Comparison of ENCODE assay signal across 9 mouse cellular contexts in the genomic region with DNA sequence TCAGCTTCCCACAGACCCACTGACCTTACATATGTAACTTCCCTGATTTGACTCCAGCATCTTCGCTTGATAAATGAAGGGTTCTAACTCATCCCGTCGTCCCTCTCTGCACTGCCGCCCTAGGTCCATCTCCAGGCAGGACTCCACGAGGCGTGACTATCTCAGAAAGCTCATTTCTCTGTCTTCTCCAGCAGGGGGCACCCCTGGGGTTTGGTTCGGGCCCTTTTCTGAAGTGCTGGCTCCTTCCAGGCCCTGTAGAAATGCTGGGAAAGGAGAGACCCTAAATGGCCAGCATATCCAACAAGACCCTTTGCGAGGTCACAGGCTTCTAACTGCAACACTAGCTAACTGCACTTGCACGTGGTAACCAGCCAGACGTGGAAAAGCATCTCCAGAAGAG. TPM values are rescaled to one million over a fixed set of nuclear protein-coding genes. Genes with fewer than 3 reads are reported as not detected.
DNase-seq lines count a peak whose midpoint lies in the region; ATAC-seq and TF ChIP-seq lines count a peak whose summit lies in the region.
"Had no signal": no experiment of that assay in that cellular context is flagged by ENCODE, and none has a peak within 500 bp of the region (broad histone marks: within the 10 kb centered on the region; RNA-seq: fewer than 3 reads in every experiment).

No protein-coding gene starts in this region.

- ATAC-seq in embryonic facial prominence, embryonic 12.5 days (ENCODE audit: insufficient number of reproducible peaks, insufficient read depth, low FRiP score, low TSS enrichment), result peak; percentile 56; the same call in 1 of the 2 replicates
- no peak for ATAC-seq in heart, embryonic 11.5 days (replicated peaks; ENCODE audit: insufficient number of reproducible peaks, low FRiP score, low TSS enrichment)
- ATAC-seq in kidney, postnatal 0 days (replicated peaks; ENCODE audit: low FRiP score, low read depth), result peak; percentile 54

- H3K9ac ChIP-seq in embryonic facial prominence, embryonic 12.5 days, result no peak overlapping the region
- H3K9ac ChIP-seq in heart, embryonic 11.5 days (ENCODE audit: low read depth, low read length), result no peak overlapping the region
- no peak overlapping the region for H3K9ac ChIP-seq in kidney, postnatal 0 days (ENCODE audit: low read depth, low read length)

- H3K4me3 ChIP-seq in embryonic facial prominence, embryonic 12.5 days, result no peak overlapping the region
- H3K4me3 ChIP-seq in heart, embryonic 11.5 days (ENCODE audit: low read depth, low read length), result no peak overlapping the region
- H3K4me3 ChIP-seq in kidney, postnatal 0 days (replicated peaks; ENCODE audit: low read depth, low read length), result no peak overlapping the region
- H3K4me3 ChIP-seq: erythroblast, embryonic 14.5 days had no signal

- WGBS in embryonic facial prominence, embryonic 12.5 days, result 4% methylated on average over 10 of the region's 10 CpGs
- WGBS in heart, embryonic 11.5 days (ENCODE audit: insufficient replicate concordance), result 4% methylated on average over 10 of the region's 10 CpGs
- 5% methylated on average over 10 of the region's 10 CpGs for WGBS in kidney, postnatal 0 days

- H3K27me3 ChIP-seq in embryonic facial prominence, embryonic 12.5 days, result no peaks in the 10 kb centered on the region
- no peaks in the 10 kb centered on the region for H3K27me3 ChIP-seq in heart, embryonic 11.5 days (ENCODE audit: control insufficient read depth, insufficient read depth, low read length)
- H3K27me3 ChIP-seq in kidney, postnatal 0 days (ENCODE audit: insufficient read depth, low read length), result no peaks in the 10 kb centered on the region

- H3K36me3 ChIP-seq in embryonic facial prominence, embryonic 12.5 days, result no peaks in the 10 kb centered on the region
- H3K36me3 ChIP-seq in heart, embryonic 11.5 days (ENCODE audit: control insufficient read depth, insufficient read depth, low read length), result no peaks in the 10 kb centered on the region
- H3K36me3 ChIP-seq in kidney, postnatal 0 days (ENCODE audit: insufficient read depth, low read length), result no peaks in the 10 kb centered on the region

- no peaks in the 10 kb centered on the region for H3K4me1 ChIP-seq in embryonic facial prominence, embryonic 12.5 days
- H3K4me1 ChIP-seq in heart, embryonic 11.5 days (ENCODE audit: control insufficient read depth, insufficient read depth, low read length), result no peaks in the 10 kb centered on the region
- no peaks in the 10 kb centered on the region for H3K4me1 ChIP-seq in kidney, postnatal 0 days (replicated peaks; ENCODE audit: insufficient read depth, low read length)

- no peak overlapping the region for H3K4me2 ChIP-seq in embryonic facial prominence, embryonic 12.5 days (replicated peaks)
- H3K4me2 ChIP-seq in heart, embryonic 11.5 days, result peak overlapping the region; percentile 27; the same call in 1 of the 2 replicates
- H3K4me2 ChIP-seq in kidney, postnatal 0 days (ENCODE audit: low read length), result 0 out of 2 replicates have a peak overlapping the region, but pooled peaks have one; percentile 6

- peak; percentile 57 for DNase-seq in CD4-positive helper T cell, adult 2 months (ENCODE audit: low read depth, low spot score)
- DNase-seq in adrenal gland, postnatal 10 days, result peak; percentile 83
- peak; percentile 78 for DNase-seq in kidney, postnatal 0 days (ENCODE audit: low spot score)
- DNase-seq in lung, adult 18-20 months, result peak; percentile 49 to 67
- DNase-seq in ovary, postnatal 14 days (ENCODE audit: low spot score), result peak; percentile 57
- peak; percentile 59 for DNase-seq in thymus, postnatal 25 days

- peak; percentile 80 for TF ChIP-seq CTCF in kidney, postnatal 0 days (IDR thresholded peaks at IDR 0.05; ENCODE audit: low read depth)

- H3K9me3 ChIP-seq in embryonic facial prominence, embryonic 12.5 days, result no peaks in the 10 kb centered on the region
- no peaks in the 10 kb centered on the region for H3K9me3 ChIP-seq in heart, embryonic 11.5 days (replicated peaks; ENCODE audit: control insufficient read depth, low read length)
- no peaks in the 10 kb centered on the region for H3K9me3 ChIP-seq in kidney, postnatal 0 days (replicated peaks; ENCODE audit: low read length)

- no peak overlapping the region for H3K27ac ChIP-seq in embryonic facial prominence, embryonic 12.5 days
- no peak overlapping the region for H3K27ac ChIP-seq in heart, embryonic 11.5 days (ENCODE audit: low read depth, low read length)
- no peak overlapping the region for H3K27ac ChIP-seq in kidney, postnatal 0 days

RNA-seq across cellular contexts. Expression of gene Sfrp2, which starts 31.7 kb away (rescaled TPM):
- total RNA-seq in adrenal gland, postnatal 10 days (2021), result 10 to 100 TPM; 11.2 to 19.2 TPM
- polyA plus RNA-seq in embryonic facial prominence, embryonic 12.5 days (2016; fragmentation: Nextera tagmentation; extraction: Ambion mirVana), result 523 and 527 TPM in 2 replicates
- polyA plus RNA-seq in heart, embryonic 11.5 days (2014; fragmentation: Nextera tagmentation; extraction: Ambion mirVana), result 32.6 and 34.2 TPM in 2 replicates
- 126 and 128 TPM in 2 replicates for polyA plus RNA-seq in kidney, postnatal 0 days (2015; fragmentation: Nextera tagmentation; extraction: Ambion mirVana)
- polyA plus RNA-seq: erythroblast, embryonic 14.5 days had no signal

RNA-seq across cellular contexts. Expression of gene Tlr2, which starts 43.7 kb away (rescaled TPM):
- 1 to 10 TPM; 2.6 to 2.7 TPM for total RNA-seq in adrenal gland, postnatal 10 days (2021)
- polyA plus RNA-seq in embryonic facial prominence, embryonic 12.5 days (2016; fragmentation: Nextera tagmentation; extraction: Ambion mirVana), result 4.2 and 4.6 TPM in 2 replicates
- polyA plus RNA-seq in heart, embryonic 11.5 days (2014; fragmentation: Nextera tagmentation; extraction: Ambion mirVana), result 2.3 and 2.6 TPM in 2 replicates
- 3.9 and 4.4 TPM in 2 replicates for polyA plus RNA-seq in kidney, postnatal 0 days (2015; fragmentation: Nextera tagmentation; extraction: Ambion mirVana)
- polyA plus RNA-seq: erythroblast, embryonic 14.5 days had no signal
